Mouse (Mus musculus) testis, adult 2 months (tissue): ENCODE results near the gene Dpm3.

Source experiments
- CTCF ChIP-seq: fragments of 200-500 bp; IDR thresholded peaks from 2 replicates; pipeline ENCODE4 v1.5.1; 2012; ENCODE audit warnings: low read depth, mild to moderate bottlenecking, inconsistent platforms, low read length, moderate library complexity; ENCODE audit not compliant: control insufficient read depth, insufficient read depth, insufficient replicate concordance
- POLR2A ChIP-seq: fragments of 200-500 bp; IDR thresholded peaks from 2 replicates; pipeline ENCODE4 v1.6.1; 2012; ENCODE audit warnings: low read depth, mild to moderate bottlenecking, inconsistent platforms, low read length, moderate library complexity; ENCODE audit not compliant: control insufficient read depth

DNA sequence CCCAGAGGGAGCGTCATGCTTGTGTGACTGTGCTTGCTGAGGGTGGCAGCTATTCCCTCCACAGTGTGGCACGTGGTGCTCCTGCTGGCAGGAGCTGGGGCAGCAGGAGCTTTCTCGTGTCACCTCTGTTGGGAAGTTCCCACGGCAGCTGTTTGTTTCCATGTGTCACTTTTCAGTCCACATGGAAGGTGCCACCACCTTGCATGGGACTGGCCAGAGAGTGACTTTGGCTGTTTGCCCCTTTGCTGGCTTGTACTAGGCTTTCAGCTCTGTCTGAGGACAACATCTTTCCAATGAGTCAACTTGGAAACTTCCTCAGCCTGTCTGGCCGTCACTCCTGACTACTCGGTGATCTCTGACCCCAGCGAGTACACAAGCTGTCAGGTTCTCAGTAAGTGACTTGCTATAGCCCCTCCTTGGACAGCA, 29.4 kb downstream of the Dpm3 start:
- TF ChIP-seq POLR2A = no peak
- no peak for TF ChIP-seq CTCF
